Mouse (Mus musculus) ES-Bruce4 (cell line): ENCODE data around the gene Tmem247. TPM values are rescaled to one million over a fixed set of nuclear protein-coding genes. Genes with fewer than 3 reads are reported as not detected.

Experiments
- H3K27ac ChIP-seq: 2 replicates; pipeline ENCODE4 v1.5.1; 2012; ENCODE audit warnings: low read length, inconsistent platforms; ENCODE audit not compliant: insufficient read depth
- H3K27me3 ChIP-seq: 2 replicates; pipeline ENCODE4 v1.6.1; 2012; ENCODE audit warnings: mild to moderate bottlenecking, low read length, inconsistent platforms; ENCODE audit not compliant: control insufficient read depth, poor library complexity, insufficient read depth, severe bottlenecking
- H3K36me3 ChIP-seq: 2 replicates; pipeline ENCODE4 v1.6.1; 2012; ENCODE audit warnings: inconsistent platforms, mild to moderate bottlenecking, low read length, moderate library complexity; ENCODE audit not compliant: control insufficient read depth, poor library complexity, insufficient read depth, severe bottlenecking
- H3K4me1 ChIP-seq: one replicate; pipeline ENCODE4 v1.8.1; 2011; ENCODE audit warnings: low read length; ENCODE audit not compliant: control insufficient read depth, insufficient read depth
- H3K4me3 ChIP-seq: 2 replicates; pipeline ENCODE4 v1.5.1; 2011; ENCODE audit warnings: low read depth, mild to moderate bottlenecking, low read length
- H3K9ac ChIP-seq: 2 replicates; pipeline ENCODE4 v1.6.1; 2012; ENCODE audit warnings: low read depth, mild to moderate bottlenecking, inconsistent platforms; ENCODE audit not compliant: poor library complexity, severe bottlenecking
- H3K9me3 ChIP-seq: replicated peaks from 2 replicates; pipeline ENCODE4 v1.6.1; 2012; ENCODE audit warnings: mild to moderate bottlenecking, low read length, inconsistent platforms; ENCODE audit not compliant: control insufficient read depth, poor library complexity, insufficient read depth, severe bottlenecking
- CTCF ChIP-seq: IDR thresholded peaks from one replicate; pipeline ENCODE4 v1.8.1; 2011; ENCODE audit warnings: low read depth, low read length
- EP300 ChIP-seq: IDR thresholded peaks from 2 replicates; pipeline ENCODE4 v1.6.1; 2011; ENCODE audit warnings: low read depth, low read length; ENCODE audit not compliant: insufficient read depth
- POLR2A ChIP-seq: IDR thresholded peaks from one replicate; pipeline ENCODE4 v1.8.1; 2011; ENCODE audit warnings: low read length; ENCODE audit not compliant: insufficient read depth
- polyA plus RNA-seq: library from polyadenylated mRNA; stranded (reverse); fragments of >200 nt; gene quantifications from 2 replicates; pipeline ENCODE4 v1.2.4, GENCODE M21; 2011; ENCODE audit warnings: low read depth; ENCODE audit not compliant: missing spikeins, insufficient read depth, insufficient read length

Tmem247 gene
- polyA plus RNA-seq, 1 experiment = not detected

- H3K27ac ChIP-seq = no peak within 1 kb of the TSS
Observed at GRCm38 (mm10) chr17:86947840-86948796, 31.0 kb downstream of the Tmem247 start, which contains the start of gene Atp6v1e2. Atp6v1e2 (minus strand) TSS chr17:86947897.

GRCm38 (mm10) chr17:86948801-86949200, 31.7 kb downstream of the Tmem247 start:
- Histone ChIP-seq H3K27me3 (no peaks in the 10 kb centered on the region), H3K9me3 (no peaks in the 10 kb centered on the region), H3K36me3 (no peaks in the 10 kb centered on the region), H3K4me1 (peaks cover 4% of the 10 kb centered on the region), H3K9ac (no peak overlapping the region), H3K4me3 (no peak overlapping the region), H3K27ac (no peak overlapping the region)
- TF ChIP-seq POLR2A (no peak), CTCF (no peak), EP300 (no peak)

More at GRCm38 (mm10) chr17:86947840-86948796, 31.0 kb downstream of the Tmem247 start, which contains the start of gene Atp6v1e2:
- H3K27me3 ChIP-seq = no peaks in the 10 kb centered on the region
- no peaks in the 10 kb centered on the region for H3K9me3 ChIP-seq
- no peak within 1 kb of the TSS for H3K4me3 ChIP-seq
- no peak within 1 kb of the TSS for H3K9ac ChIP-seq
- H3K36me3 ChIP-seq = no peaks in the 10 kb centered on the region
- H3K4me1 ChIP-seq = peaks cover 4% of the 10 kb centered on the region
- TF ChIP-seq POLR2A (no peak), CTCF (no peak), EP300 (no peak)

- no peak for TF ChIP-seq CTCF
- no peak for TF ChIP-seq POLR2A
- no peak for TF ChIP-seq EP300
- peaks cover 18% of the 10 kb centered on the region for H3K9me3 ChIP-seq
- H3K27ac ChIP-seq = no peak overlapping the region
- no peak overlapping the region for H3K9ac ChIP-seq
- H3K36me3 ChIP-seq = no peaks in the 10 kb centered on the region
- H3K4me3 ChIP-seq = no peak overlapping the region
- H3K4me1 ChIP-seq = peaks cover 3% of the 10 kb centered on the region
- H3K27me3 ChIP-seq = no peaks in the 10 kb centered on the region
Observed at GRCm38 (mm10) chr17:86957239-86957638, 40.1 kb downstream of the Tmem247 start.

- H3K27me3 ChIP-seq = no peaks in the 10 kb centered on the region
- H3K27ac ChIP-seq = no peak overlapping the region
- no peaks in the 10 kb centered on the region for H3K36me3 ChIP-seq
- peaks cover 18% of the 10 kb centered on the region for H3K9me3 ChIP-seq
- no peak overlapping the region for H3K9ac ChIP-seq
- no peak overlapping the region for H3K4me3 ChIP-seq
- peaks cover 3% of the 10 kb centered on the region for H3K4me1 ChIP-seq
- TF ChIP-seq CTCF (no peak), POLR2A (no peak), EP300 (no peak)
Observed at GRCm38 (mm10) chr17:86957968-86958367, 40.8 kb downstream of the Tmem247 start.

GRCm38 (mm10) chr17:86961301-86961841, 44.2 kb downstream of the Tmem247 start:
- no peaks in the 10 kb centered on the region for H3K36me3 ChIP-seq
- no peak overlapping the region for H3K27ac ChIP-seq
- no peak for TF ChIP-seq POLR2A
- H3K4me1 ChIP-seq = peaks cover 3% of the 10 kb centered on the region
- peaks cover 3% of the 10 kb centered on the region for H3K9me3 ChIP-seq
- no peak overlapping the region for H3K9ac ChIP-seq
- no peaks in the 10 kb centered on the region for H3K27me3 ChIP-seq
- no peak overlapping the region for H3K4me3 ChIP-seq
